Mouse (Mus musculus) ES-E14 (cell line): ENCODE data around the gene Carns1.

ENCODE experiments used
- CHD2 ChIP-seq: IDR thresholded peaks from 2 replicates; pipeline ENCODE4 v1.6.1; 2014; ENCODE audit warnings: mild to moderate bottlenecking, low read depth, low read length, inconsistent platforms
- HCFC1 ChIP-seq: IDR thresholded peaks from 2 replicates; pipeline ENCODE4 v1.6.1; 2012; ENCODE audit warnings: low read length, inconsistent platforms, borderline replicate concordance; ENCODE audit not compliant: insufficient read depth

- no peak for TF ChIP-seq CHD2
- no peak for TF ChIP-seq HCFC1
Observed at GRCm38 (mm10) chr19:4204889-4205288, 29.6 kb upstream of the Carns1 start.
